Mouse (Mus musculus) cerebellum, postnatal 10 days (tissue): ENCODE results near the gene Aldh5a1.

Experiments used
- DNase-seq, 2 experiments: peaks; one replicate each; pipeline ENCODE4 v3.0.0; 2021; ENCODE audit warnings: mixed read lengths in 2 of 2

Aldh5a1 gene

DNA sequence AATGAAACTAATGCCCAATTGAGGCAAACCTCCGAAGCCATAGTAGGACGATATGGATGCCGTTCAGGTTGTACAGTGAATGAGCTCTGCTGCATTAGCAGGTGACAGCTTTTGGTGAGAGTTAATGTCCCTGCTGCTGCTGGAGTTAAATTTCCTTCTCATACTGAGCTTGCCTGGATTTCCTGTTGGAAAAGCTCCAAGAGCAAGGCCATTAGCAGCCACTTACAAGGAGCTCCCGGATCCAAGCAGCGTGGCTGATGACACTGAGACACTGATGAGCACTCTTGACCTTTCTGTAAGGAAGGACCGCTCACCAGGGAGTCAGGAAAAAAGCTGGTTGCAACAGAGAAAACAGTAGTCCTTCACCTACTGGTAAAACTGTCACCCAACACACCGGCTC is 75.4 kb downstream of the Aldh5a1 start:
- DNase-seq, result no peak

DNA sequence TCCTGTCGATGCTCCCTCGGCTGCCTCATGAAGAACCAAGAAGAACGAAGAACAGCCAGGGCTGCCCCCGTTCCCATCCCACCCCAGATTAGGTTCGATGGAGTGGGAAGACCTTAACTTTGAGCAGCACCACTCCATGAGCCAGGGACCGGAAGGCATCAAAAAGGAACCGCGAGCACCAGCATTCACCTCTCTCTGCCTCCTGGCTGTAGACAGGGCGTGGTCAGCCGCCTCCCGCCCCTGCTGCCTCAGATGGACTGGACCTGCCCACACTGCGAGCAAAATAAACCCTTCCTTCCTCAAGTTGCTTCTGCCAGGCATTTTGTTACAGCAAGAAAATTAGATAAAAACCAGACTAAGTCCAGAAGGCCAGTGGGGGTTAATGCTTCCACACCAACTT is 76.4 kb downstream of the Aldh5a1 start:
- DNase-seq, result no peak

DNA sequence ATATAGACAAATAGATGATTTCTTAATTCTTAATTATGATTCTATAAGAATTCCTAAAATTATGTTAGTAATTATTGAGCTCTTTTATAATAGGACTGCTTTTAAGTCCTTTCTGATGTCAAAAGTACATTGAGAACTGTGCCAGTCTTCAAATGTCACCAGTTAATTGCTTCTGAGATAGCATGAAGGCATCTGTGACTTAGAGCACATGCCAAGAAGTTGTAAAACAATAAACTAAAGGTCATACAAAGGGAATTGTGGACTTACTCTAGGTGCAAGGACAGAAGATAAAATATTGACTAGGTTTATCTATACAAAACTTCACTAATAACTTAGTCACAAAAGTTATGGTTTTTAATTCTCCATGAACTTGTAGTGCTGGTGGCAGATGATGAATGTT is 78.3 kb downstream of the Aldh5a1 start:
- no peak for DNase-seq
